Mouse (Mus musculus): ENCODE measurements around the gene Lgi1.
A peak's percentile ranks its signal among the peaks of the same experiment; 100 is the strongest.

The Lgi1 gene

DNA sequence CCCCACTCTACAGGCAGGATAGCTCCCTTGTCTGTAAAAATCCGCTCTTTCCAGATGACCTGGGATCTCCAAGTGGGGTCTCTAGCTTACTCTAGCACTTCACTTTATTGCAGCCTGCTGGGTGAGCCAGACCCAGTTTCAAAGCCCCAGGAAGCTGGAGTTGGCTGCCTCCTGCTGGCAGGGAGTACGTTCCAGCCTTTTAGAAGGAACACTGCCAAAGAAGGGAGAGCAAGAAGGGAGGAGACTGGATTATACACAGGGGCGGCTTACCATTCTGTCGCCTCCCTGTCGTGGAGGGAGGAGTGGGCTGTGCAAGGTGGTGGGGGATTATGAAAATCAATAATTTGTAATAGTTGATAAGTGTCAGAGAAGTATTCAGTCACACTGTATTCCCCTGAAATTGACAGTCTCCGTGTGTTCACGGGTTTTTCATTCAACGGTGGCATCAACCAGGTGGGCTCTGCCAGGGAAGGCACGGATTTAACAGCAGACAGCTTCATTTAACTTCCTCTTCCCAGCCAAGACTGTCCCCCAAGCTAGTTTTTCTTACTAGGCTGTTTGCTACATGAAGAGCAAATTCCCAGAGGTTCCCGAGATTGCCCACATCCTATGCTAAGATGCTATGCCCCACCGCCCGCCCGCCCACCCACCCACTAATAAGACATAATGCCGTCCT lies 369 bp upstream of the Lgi1 start:
- peak; percentile 72 to 74 for DNase-seq (ENCODE audit: low spot score in 2 of 2)

DNA sequence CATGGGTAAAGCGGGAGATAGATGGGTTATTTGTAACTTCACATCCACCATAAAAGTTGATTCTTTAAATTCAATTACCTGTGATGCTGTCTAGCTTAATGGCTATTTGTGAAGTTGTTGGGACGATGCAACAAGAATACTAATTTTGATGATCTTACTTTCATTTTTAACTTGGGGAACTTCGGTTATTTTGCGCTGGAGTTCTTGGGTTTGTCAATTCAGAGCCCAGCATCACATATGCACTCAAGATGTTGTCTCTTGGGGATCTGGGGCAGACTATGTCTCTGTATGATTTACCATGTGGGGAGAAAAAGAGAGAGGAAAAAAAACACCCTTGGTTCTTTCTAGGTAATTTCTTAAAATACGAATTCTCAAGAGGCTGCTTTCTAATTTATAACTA lies 1.4 kb downstream of the Lgi1 start:
- DNase-seq (ENCODE audit: low spot score in 2 of 2), result no peak

DNA sequence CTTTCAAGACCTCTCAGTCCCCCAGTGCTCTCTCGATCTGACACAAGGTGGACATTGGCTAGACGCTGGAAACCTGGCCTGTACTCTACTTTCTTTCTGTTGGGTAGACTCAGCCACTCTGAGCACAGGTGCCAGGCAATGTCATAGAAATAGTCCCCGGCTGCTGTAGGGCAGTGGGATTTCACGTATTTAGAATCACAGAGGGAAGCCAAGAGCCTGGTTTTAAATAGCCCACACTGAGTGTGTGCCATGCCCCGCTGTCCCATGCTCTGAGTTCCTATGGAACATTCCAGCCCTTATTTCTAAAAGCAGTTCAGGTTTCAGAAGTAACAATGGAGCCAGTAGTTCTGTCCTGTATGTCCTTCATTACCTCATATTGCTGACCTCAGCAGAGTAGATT lies 3.1 kb downstream of the Lgi1 start:
- no peak for DNase-seq (ENCODE audit: low spot score in 2 of 2)

DNA sequence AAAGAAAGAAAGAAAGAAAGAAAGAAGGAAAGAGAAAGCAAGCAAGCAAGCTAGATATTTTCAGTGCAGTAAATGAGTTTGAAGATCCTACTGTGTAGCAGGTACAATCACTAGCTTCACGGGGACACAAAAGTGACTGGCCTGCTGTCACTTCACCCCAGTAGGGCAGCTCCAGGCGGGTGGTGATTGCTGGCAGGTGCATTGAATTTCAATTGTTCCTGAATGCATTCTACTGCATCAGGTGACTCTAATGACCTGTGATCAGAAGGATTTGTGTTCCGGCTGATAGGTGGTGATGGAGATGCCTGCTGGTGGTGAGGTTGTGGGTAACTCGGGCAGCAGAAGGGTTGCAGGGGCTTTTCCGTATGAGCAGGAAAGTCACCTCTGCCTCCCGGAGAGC lies 6.7 kb downstream of the Lgi1 start:
- DNase-seq (ENCODE audit: low spot score in 2 of 2), result no peak

DNA sequence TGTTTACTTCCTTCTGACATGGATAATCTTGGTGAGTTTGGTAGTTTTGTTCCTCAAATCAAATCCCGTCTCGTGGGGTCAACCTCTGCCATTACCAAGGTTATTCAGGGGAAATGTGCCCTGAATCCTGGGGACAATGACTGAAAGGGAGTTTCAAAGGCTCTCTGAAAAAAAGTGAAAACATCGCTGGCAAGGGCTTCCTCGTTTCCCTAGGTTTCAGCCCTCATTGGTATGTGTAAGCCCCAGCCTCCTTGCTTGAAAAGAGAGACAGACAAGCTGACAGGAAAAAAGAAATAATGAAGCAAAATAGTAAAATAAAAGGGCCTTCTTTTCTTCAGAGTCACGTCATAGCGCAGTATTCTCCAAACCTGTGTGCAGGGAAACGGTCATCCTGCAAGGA lies 9.5 kb downstream of the Lgi1 start:
- DNase-seq (ENCODE audit: low spot score in 2 of 2), result no peak

DNA sequence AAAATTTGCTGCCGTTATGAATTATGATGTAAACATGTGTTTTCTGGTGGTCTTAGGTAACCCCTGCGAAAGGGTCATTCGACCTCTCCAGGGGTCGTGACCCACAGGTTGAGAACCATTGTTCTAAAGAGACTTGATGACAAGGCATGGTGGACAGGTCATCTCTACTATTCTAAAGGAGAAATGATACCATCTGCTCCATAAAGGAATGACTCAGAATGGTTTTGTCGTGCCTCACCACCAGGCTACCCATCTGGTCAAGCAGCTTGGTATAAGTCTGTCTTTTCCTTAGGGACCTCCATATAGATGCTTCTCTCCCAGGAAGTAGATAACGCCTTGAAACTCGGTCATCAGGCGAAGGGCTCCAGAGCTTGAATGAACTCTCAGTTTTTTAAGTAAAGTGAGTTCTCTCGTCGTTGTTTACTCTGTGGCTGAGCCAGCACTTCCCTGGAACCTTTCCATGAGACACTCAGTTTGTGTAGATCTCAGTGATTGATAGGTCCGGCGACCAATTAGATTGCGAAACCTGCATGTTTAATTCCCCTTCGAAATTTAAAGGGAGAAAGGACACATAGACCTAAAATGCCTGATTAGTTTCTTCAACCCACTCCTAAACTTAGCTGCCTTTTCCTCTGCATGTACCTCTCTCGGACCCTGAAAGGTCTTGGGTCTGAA lies 10.5 kb downstream of the Lgi1 start:
- no peak for DNase-seq (ENCODE audit: low spot score in 2 of 2)

DNA sequence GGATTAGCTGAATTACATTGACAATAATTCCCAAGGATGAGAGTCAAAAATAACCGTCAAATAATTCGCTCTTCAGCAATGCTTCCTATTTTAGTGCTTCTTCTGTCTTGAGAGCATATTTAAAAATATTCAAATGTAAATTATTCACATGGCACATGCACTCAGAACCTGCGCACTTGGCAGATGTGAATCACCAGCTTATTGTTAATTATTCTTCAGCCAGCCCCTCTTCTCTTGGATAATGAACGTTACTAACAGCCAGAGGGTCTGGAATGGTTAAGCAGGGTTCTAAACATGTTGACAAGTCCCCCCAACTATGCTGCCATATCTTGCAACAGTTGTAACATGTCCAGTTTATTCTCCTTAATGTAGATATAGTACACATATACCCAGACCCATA lies 11.9 kb downstream of the Lgi1 start:
- DNase-seq (ENCODE audit: low spot score in 2 of 2), result no peak

DNA sequence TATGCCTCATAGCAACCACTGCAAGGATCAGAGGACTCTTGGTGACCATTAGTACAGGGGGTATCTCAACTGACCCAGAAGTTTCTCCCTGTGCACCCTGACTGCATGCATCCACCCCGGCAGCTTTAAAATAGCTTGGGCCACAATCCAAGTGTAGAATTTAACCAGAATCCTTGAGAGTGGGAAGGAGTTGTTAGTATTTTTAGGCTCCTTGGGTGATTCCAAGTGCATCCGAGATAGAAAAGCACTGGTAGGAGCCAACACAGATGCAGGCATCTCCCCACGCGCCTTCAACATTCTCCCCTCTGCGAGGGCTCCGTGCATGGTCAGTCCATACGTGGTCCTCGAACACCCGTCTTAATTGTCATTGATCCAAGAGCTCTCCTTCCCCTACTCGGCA lies 15.9 kb downstream of the Lgi1 start:
- no peak for DNase-seq (ENCODE audit: low spot score in 2 of 2)

DNA sequence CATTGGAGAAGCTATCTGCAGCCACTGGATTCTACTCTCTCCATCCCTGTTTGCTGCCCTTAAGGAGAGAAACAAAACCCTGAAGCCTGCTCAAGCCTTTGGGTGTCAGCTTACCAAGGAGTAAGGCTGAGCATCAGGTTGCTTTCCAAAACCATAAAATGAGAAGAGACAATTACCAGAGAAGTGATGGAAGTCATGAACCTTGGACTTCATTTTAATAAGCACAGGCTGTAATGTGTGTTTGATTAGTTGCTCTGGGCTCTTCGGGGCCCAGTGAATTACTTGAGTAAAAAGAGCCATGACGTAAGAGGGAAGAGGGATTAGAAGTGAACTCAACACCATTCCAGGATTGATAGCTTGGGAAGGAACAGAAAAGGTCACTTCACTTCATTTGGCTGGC lies 18.1 kb downstream of the Lgi1 start:
- no peak for DNase-seq (ENCODE audit: low spot score in 2 of 2)

DNA sequence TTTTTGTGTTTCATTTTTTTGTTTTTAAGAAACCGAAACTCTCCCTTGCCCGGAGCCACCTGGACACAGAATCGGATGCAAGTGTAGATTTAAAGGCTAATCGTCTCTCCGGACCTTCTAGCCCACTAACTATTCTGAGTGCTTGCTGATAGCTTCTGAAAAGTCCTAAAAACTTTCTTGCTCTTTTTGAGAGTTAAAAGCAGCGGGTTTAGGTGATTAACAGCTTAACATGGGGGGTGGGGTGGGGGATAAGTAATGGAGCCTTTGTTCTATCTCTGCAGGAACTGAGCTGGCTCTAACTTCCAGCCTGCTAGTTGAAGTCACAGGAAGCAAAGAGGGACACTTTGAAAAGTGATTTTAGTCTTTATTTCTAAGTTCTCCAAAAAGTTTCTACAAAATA lies 24.2 kb downstream of the Lgi1 start:
- DNase-seq (ENCODE audit: low spot score in 2 of 2), result no peak

DNA sequence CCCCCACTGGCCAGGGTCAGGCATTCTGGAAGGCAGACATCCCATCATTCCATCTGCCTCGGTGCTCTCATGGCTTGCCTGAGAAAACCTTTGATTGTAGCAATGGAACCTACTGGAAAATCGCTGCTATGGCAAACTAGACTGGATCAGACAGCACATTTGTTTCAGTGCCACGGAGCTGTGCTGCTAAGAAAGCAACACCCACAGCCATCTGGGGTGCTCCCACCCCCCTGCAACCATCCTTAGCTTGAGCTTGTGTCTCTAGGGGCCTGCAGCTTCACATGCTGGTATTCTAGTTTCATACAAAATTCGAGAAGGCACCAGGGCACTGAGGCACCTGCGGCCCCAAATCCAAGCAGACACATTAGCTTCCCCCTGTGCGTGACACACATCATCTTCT lies 27.1 kb downstream of the Lgi1 start:
- peak; percentile 77 to 82 for DNase-seq (ENCODE audit: low spot score in 2 of 2)

DNA sequence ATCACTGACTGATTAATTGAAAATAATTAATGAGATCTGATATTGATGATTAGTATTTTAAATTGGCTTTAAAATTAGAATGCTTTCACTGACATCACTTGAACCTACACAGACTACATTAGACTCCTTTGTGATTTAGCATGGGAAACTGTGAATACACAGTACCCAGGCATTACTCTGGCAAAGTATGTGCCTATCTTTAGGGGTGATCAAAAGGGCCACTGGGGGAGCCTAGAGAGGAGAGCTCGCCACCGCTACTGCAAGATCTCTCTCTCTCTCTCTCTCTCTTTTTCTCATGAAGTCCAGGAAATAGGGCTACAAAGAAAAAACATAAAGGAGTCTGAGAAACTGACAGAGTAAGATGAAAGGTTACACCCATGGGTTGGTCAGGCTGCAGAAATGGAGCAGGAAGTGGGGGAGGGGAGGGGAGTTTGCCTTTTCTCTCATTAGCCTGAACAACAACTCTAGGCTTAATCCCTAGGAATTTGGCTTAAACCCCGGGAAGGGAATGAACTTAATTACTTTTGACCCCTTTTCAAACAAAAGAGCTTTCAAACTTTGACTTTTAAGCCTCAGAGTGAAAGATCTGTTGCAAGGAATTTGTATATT lies 33.8 kb downstream of the Lgi1 start:
- no peak for DNase-seq (ENCODE audit: low spot score in 2 of 2)

DNA sequence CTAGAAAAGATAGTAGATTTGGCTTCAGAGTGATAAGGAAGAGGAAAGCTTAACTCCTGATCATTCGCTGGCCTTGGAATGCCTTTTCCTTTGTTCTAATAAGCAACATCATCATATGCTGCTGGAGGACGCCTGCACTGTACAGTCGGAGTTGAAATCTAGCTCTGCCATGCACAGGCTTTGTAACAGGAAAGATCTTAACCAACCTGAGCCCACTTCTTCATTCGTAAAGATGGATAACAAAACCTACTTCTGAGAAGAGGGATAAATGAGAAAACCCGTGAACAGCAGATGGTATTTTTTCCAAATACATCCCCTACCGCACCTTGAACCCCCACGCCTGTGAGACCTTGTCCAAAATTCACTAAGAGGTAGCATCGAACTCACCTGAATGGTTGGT lies 43.8 kb downstream of the Lgi1 start:
- no peak for DNase-seq (ENCODE audit: low spot score in 2 of 2)

DNA sequence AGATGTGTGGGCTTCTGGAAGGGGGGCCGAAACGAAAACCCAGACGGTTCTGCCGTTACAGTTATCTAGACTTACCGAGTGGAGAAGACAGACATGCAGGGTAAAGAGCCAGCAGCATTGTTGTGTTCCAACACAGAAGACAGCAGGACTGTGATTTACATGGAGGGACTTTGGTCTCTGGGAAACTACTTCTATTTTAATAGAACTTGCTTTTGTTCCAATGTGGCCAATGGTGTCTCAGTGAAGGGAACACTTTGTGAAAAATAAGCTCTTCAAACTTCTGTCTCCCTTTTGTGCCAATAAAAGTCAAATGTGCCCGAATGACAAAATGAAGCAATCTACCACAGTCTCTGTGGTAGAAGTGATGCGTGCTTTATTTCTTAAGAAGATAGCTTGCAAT lies 50.8 kb downstream of the Lgi1 start:
- DNase-seq (ENCODE audit: low spot score in 2 of 2), result no peak

DNA sequence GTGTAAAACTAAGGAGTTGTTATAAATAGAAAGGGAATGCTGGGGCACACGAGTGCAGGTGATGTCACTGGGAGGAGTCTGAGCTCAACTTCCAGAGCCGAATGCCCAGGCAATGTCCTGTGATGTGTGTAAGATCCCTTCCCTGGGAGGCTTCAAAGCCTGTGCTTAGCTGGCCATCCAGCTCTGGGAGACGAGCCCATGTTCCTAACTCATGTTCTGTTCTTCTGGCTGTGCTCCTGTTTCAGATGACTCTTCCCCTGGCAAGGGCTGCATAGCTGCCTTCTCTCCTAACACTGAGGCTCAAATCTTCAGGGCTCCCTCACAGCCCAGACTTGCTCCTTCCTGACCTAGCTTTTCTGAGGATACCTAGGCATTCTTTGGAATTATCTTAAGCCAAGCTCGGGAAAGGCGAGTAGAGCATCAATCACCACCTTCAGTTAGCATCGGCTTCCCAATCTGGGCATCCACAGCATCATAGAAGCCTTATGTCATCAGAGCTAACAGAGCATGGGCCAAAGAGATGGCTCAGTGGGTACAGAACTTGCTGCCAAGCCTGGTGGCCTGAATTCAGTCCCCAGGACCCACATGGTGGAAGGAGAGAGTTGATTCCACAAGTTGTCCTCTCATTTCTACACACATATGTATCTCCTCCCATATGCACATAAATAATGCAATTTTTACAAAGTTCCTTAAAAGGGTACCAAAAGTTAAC lies 52.4 kb downstream of the Lgi1 start:
- no peak for DNase-seq (ENCODE audit: low spot score in 2 of 2)

DNA sequence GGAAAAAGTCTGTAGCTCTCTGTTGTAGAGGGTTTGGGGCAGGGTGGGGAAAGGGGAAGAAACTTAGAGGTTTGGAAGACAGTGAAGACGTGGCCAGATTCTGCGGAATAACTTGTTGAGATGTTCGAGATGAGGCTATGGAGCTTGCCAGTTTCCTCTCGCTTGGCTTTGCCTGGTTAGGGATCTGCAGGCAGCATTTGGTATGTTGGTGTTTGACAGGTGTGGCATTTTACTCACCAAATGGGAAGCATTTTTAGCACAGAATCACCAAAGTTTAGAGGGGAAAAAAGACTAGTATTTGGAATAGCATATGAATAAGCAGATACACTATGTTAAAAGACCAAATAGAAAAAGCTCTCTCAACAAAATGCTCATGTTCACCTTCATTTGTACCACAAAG lies 54.0 kb downstream of the Lgi1 start:
- DNase-seq (ENCODE audit: low spot score in 2 of 2), result no peak

DNA sequence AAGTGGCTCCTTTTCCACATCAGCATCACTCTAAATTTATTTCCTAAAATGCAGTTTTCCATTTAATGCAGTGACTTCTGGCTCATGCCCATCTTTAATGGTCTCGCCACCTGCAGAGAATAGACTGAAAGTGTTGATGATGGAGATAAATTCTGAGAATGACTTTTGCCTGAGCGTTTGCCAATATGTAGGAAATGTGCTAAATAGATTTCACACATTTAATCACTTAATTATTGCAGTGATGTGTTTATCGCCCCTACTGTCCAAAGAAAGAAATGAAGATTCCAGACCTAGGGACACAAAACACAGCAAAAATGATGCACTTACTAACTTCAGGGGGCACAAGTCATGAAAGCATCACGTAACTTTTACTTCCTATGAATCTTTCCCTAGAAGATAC lies 54.8 kb downstream of the Lgi1 start:
- no peak for DNase-seq (ENCODE audit: low spot score in 2 of 2)

DNA sequence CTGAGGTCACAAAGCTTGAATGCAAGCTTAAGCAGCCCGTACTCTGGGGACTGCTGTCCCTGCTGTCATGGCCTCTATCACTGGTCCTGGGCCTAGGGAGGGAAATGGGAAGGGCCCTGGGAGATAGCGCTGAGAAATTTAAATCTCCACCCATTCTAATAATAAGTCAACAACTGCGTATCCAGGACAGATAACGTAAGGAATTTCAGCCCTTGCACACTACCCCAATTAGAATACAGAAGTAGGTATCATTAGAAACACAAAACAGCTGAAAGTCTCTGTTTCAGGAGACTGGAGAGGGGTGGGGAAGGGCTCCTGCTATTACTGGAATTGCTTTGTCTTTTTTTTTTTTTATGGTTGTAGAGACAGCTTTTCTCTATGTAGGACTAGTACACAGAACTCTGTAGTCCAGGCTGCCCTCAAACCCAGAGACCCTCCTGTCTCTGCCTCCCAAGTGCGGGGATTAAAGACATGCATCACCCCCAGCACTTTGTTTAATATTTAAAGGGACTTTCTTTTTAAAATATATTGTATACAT lies 56.4 kb downstream of the Lgi1 start:
- DNase-seq (ENCODE audit: low spot score in 2 of 2), result no peak

DNA sequence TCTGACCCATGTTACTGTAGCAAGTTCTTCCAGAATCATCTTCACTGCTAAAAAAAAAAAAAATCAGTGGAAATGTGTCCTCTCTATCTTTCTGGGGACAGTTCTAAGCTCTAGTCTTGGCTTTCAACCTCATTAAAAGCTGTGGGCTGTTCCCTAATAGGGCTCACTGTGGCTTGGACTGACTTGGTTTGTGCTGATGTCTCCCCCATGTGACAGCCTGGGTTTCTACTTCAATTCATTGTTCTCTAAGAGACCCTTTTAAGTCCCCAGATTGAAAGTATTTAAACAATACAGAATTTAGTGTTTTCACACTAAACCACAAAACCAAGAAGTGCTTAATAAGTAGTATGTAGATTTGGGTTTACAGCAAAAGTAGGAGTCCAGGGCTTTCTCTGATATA lies 59.4 kb downstream of the Lgi1 start:
- DNase-seq (ENCODE audit: low spot score in 2 of 2), result no peak

DNA sequence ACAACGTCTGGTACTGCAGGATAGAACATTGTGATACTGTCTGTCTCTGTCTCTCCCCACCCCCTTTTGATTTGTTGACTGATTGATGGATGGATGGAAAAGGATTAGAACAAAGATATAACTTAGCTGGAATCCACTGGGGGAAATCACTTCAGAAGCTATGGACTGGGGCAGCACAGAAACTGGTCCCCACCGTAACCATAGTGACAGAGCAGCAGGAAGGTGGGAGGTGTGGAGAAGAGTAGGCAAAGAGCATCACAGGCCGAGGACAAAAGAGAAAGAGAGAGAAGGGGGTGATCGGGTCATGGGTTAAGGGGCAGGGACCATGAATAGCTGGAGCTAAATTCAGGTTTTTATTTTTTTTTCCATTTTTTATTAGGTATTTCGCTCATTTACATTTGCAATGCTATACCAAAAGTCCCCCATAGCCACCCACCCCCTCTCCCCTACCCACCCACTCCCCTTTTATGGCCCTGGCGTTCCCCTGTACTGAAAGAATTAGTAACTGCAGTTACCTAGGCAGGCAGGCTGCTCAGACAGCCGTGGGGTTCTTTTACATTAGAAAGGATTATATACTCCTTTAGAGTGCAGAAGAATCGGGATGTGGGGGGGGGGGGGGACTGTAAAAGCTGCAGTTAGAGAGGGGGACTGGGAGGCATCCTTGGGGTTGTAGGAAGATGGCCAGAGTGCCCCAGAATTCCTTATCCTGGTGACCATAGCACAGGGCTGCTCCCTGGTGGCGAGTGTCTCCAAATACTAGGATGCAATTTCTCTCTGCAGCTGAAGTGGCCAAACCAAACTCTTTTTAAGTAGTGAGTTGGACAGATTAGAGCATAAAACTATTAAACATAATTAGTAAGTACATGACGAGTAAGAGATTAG lies 60.1 kb downstream of the Lgi1 start:
- DNase-seq (ENCODE audit: low spot score in 2 of 2), result no peak

DNA sequence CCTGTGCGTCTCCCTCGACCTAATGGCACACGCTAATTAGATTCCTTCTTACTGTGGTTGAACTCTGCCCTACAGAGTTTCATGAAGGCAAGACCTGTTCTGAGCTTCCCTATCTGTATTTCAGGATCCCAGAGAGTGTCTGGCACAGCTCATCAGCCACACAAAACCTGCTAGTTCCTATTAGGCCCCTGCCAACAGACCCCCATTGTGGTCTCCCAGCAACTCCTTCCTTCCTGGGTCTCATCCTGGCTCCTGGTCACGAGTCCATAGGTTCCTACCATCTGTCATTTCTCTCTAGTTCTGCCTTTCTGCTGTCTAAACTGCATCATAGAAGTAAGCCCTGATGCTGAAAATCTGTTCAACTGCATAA lies 60.7 kb downstream of the Lgi1 start:
- no peak for DNase-seq (ENCODE audit: low spot score in 2 of 2)

DNA sequence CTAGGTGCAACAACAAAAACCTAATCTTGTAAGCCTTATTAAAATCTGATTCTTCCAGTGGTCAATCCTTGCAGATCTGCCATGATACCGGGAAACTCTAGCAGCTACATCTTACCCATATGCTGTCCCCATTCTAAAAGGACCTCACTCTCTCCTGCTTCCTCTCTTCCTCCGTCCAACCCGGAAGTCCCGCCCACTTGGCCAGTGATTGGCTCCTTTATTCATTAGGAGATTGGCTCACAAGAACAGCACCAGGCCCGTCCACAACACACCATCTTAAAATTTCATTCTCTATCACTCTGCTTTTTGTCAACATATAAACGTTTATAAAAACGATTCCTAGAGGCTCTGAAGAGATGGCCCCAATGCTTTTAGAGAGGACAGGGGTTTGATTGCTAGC lies 61.5 kb downstream of the Lgi1 start:
- DNase-seq (ENCODE audit: low spot score in 2 of 2), result no peak
